In genomic region chr6:72851633-72852032, GRCm38 (mm10) we compare ENCODE assay signal across 8 mouse cellular contexts. TPM values are rescaled to one million over a fixed set of nuclear protein-coding genes. Genes with fewer than 3 reads are reported as not detected.
DNase-seq lines count a peak whose midpoint lies in the region; ATAC-seq lines count a peak whose summit lies in the region.

No protein-coding gene starts in this region.

- no peak overlapping the region for H3K4me2 ChIP-seq in forebrain, embryonic 11.5 days (ENCODE audit: low read depth, low read length, severe bottlenecking)
- H3K4me2 ChIP-seq in midbrain, embryonic 12.5 days (replicated peaks) = no peak overlapping the region
- H3K4me2 ChIP-seq in midbrain, embryonic 15.5 days = no peak overlapping the region

- DNase-seq in forebrain, embryonic 11.5 days (ENCODE audit: low spot score) = peak; percentile 65
- no peak for DNase-seq in forebrain, embryonic 10.5 days (ENCODE audit: extremely low spot score, low spot score)
- peak; percentile 56 for DNase-seq in embryonic facial prominence, embryonic 10.5 days (ENCODE audit: low spot score)
- peak; percentile 52 to 65 for DNase-seq in lung, postnatal 4 days
- DNase-seq in thymus, postnatal 36 days = peak; percentile 56 to 62
- DNase-seq in urinary bladder, postnatal 14 days (ENCODE audit: low spot score) = no peak

- H3K27me3 ChIP-seq in forebrain, embryonic 11.5 days (ENCODE audit: control insufficient read depth, insufficient read depth, low read length) = no peaks in the 10 kb centered on the region
- H3K27me3 ChIP-seq in forebrain, embryonic 10.5 days (ENCODE audit: poor library complexity, severe bottlenecking) = no peaks in the 10 kb centered on the region
- H3K27me3 ChIP-seq in midbrain, embryonic 12.5 days = no peaks in the 10 kb centered on the region
- H3K27me3 ChIP-seq in midbrain, embryonic 15.5 days (replicated peaks) = no peaks in the 10 kb centered on the region
- H3K27me3 ChIP-seq in embryonic facial prominence, embryonic 10.5 days (replicated peaks; ENCODE audit: low read depth, poor library complexity, severe bottlenecking) = no peaks in the 10 kb centered on the region

- no peak overlapping the region for H3K27ac ChIP-seq in forebrain, embryonic 11.5 days (ENCODE audit: low read depth, low read length)
- H3K27ac ChIP-seq in forebrain, embryonic 10.5 days = no peak overlapping the region
- H3K27ac ChIP-seq in midbrain, embryonic 12.5 days (replicated peaks) = no peak overlapping the region
- no peak overlapping the region for H3K27ac ChIP-seq in midbrain, embryonic 15.5 days
- H3K27ac ChIP-seq in embryonic facial prominence, embryonic 10.5 days (replicated peaks) = no peak overlapping the region

- no peaks in the 10 kb centered on the region for H3K9me3 ChIP-seq in forebrain, embryonic 11.5 days (ENCODE audit: control insufficient read depth, low read length)
- H3K9me3 ChIP-seq in forebrain, embryonic 10.5 days = peaks cover 5% of the 10 kb centered on the region; the same call in 1 of the 2 replicates
- no peaks in the 10 kb centered on the region for H3K9me3 ChIP-seq in midbrain, embryonic 12.5 days
- no peaks in the 10 kb centered on the region for H3K9me3 ChIP-seq in midbrain, embryonic 15.5 days
- H3K9me3 ChIP-seq in embryonic facial prominence, embryonic 10.5 days = 0 out of 2 replicates have a peak, but pooled peaks cover 4% of the 10 kb centered on the region

- no peaks in the 10 kb centered on the region for H3K4me1 ChIP-seq in forebrain, embryonic 11.5 days (replicated peaks; ENCODE audit: control insufficient read depth, insufficient read depth, low read length)
- H3K4me1 ChIP-seq in forebrain, embryonic 10.5 days = no peaks in the 10 kb centered on the region
- H3K4me1 ChIP-seq in midbrain, embryonic 12.5 days = no peaks in the 10 kb centered on the region
- H3K4me1 ChIP-seq in midbrain, embryonic 15.5 days = no peaks in the 10 kb centered on the region
- no peaks in the 10 kb centered on the region for H3K4me1 ChIP-seq in embryonic facial prominence, embryonic 10.5 days

- 0 out of 2 replicates have a peak, but pooled peaks have one; percentile 39 for ATAC-seq in forebrain, embryonic 11.5 days (replicated peaks; ENCODE audit: low FRiP score)
- ATAC-seq in midbrain, embryonic 12.5 days (ENCODE audit: low FRiP score, low read depth) = peak; percentile 30; the same call in 1 of the 2 replicates
- ATAC-seq in midbrain, embryonic 15.5 days (replicated peaks) = no peak; the same call in 1 of the 2 replicates

- 72% methylated on average over 5 of the region's 5 CpGs for WGBS in forebrain, embryonic 11.5 days
- WGBS in forebrain, embryonic 10.5 days = 81% methylated on average over 5 of the region's 5 CpGs
- 80% methylated on average over 5 of the region's 5 CpGs for WGBS in midbrain, embryonic 12.5 days
- WGBS in midbrain, embryonic 15.5 days = 79% methylated on average over 5 of the region's 5 CpGs
- WGBS in embryonic facial prominence, embryonic 10.5 days = 81% methylated on average over 5 of the region's 5 CpGs

- no peak overlapping the region for H3K9ac ChIP-seq in forebrain, embryonic 11.5 days (ENCODE audit: low read length)
- no peak overlapping the region for H3K9ac ChIP-seq in midbrain, embryonic 12.5 days (replicated peaks)
- no peak overlapping the region for H3K9ac ChIP-seq in midbrain, embryonic 15.5 days

- peaks cover 23% of the 10 kb centered on the region for H3K36me3 ChIP-seq in forebrain, embryonic 11.5 days (ENCODE audit: control insufficient read depth, insufficient read depth, low read length)
- H3K36me3 ChIP-seq in forebrain, embryonic 10.5 days (replicated peaks) = peaks cover 100% of the 10 kb centered on the region
- H3K36me3 ChIP-seq in midbrain, embryonic 12.5 days = peaks cover 76% of the 10 kb centered on the region
- H3K36me3 ChIP-seq in midbrain, embryonic 15.5 days (replicated peaks) = peaks cover 21% of the 10 kb centered on the region
- H3K36me3 ChIP-seq in embryonic facial prominence, embryonic 10.5 days (replicated peaks) = peaks cover 99% of the 10 kb centered on the region

- H3K4me3 ChIP-seq in forebrain, embryonic 11.5 days (ENCODE audit: low read depth, low read length) = no peak overlapping the region
- H3K4me3 ChIP-seq in forebrain, embryonic 10.5 days = no peak overlapping the region
- no peak overlapping the region for H3K4me3 ChIP-seq in midbrain, embryonic 12.5 days
- H3K4me3 ChIP-seq in midbrain, embryonic 15.5 days = no peak overlapping the region
- H3K4me3 ChIP-seq in embryonic facial prominence, embryonic 10.5 days = no peak overlapping the region

RNA-seq across cellular contexts. Expression of gene Kcmf1, which starts 48.1 kb away (rescaled TPM):
- polyA plus RNA-seq in forebrain, embryonic 11.5 days (2014; fragmentation: Nextera tagmentation; extraction: Ambion mirVana) = 44.5 and 45.1 TPM in 2 replicates
- 29.4 and 30.1 TPM in 2 replicates for polyA plus RNA-seq in forebrain, embryonic 10.5 days (2016; fragmentation: Nextera tagmentation; extraction: Ambion mirVana)
- 33.9 and 34.3 TPM in 2 replicates for polyA plus RNA-seq in midbrain, embryonic 12.5 days (2016; fragmentation: Nextera tagmentation; extraction: Ambion mirVana)
- polyA plus RNA-seq in midbrain, embryonic 15.5 days (2015; fragmentation: Nextera tagmentation; extraction: Ambion mirVana) = 38.1 and 42.8 TPM in 2 replicates
- polyA plus RNA-seq in embryonic facial prominence, embryonic 10.5 days (2016; fragmentation: Nextera tagmentation; extraction: Ambion mirVana) = 32.3 and 37.5 TPM in 2 replicates

Comparison
In these comparisons a context has a peak if more than half of its experiments do, and no peak if none do; other contexts are left out.
1. DNase-seq: peak in forebrain, embryonic 11.5 days (single experiment), embryonic facial prominence, embryonic 10.5 days (single experiment), lung, postnatal 4 days (2 of 2) and thymus, postnatal 36 days (2 of 2); none in forebrain, embryonic 10.5 days (single experiment) and urinary bladder, postnatal 14 days (single experiment).